Mouse (Mus musculus): ENCODE measurements around the gene Tmem168. TPM values are rescaled to one million over a fixed set of nuclear protein-coding genes. Genes with fewer than 3 reads are reported as not detected.
A peak's percentile ranks its signal among the peaks of the same experiment; 100 is the strongest.

Tmem168 gene
- polyA plus RNA-seq, 1 experiment from 2014 or later, result 18.6 TPM

GRCm38 (mm10) chr6:13586560-13586959 is 21.3 kb downstream of the Tmem168 start:
- in situ Hi-C loops (cut with MboI; ENCODE audit: low pct_unique_long_range_greater_than_20kb), result loop anchor here (25.0 kb wide), 1 partner anchor 626 kb away; no protein-coding TSS in a partner anchor
- ATAC-seq, result no peak

GRCm38 (mm10) chr6:13586154-13586553 is 21.7 kb downstream of the Tmem168 start:
- in situ Hi-C loops (cut with MboI; ENCODE audit: low pct_unique_long_range_greater_than_20kb), result loop anchor here (25.0 kb wide), 1 partner anchor 626 kb away; no protein-coding TSS in a partner anchor
- no peak for TF ChIP-seq CTCF (IDR thresholded peaks at IDR 0.05)
- ChIA-PET POLR2A (no interaction called here), CTCF (no interaction called here)
- ATAC-seq, result no peak
- no peak for DNase-seq (ENCODE audit: low read depth, low spot score)
- no peaks in the 10 kb centered on the region for H3K27me3 ChIP-seq

More at GRCm38 (mm10) chr6:13586560-13586959, 21.3 kb downstream of the Tmem168 start:
- DNase-seq (ENCODE audit: low read depth, low spot score), result no peak
- ChIA-PET CTCF (interaction anchor here (1.6 kb wide), 1 partner anchor 11 kb away, joined by 5 read pairs; no protein-coding TSS in a partner anchor), POLR2A (no interaction called here)
- H3K27me3 ChIP-seq, result no peaks in the 10 kb centered on the region
- no peak for TF ChIP-seq CTCF (IDR thresholded peaks at IDR 0.05)

DNA sequence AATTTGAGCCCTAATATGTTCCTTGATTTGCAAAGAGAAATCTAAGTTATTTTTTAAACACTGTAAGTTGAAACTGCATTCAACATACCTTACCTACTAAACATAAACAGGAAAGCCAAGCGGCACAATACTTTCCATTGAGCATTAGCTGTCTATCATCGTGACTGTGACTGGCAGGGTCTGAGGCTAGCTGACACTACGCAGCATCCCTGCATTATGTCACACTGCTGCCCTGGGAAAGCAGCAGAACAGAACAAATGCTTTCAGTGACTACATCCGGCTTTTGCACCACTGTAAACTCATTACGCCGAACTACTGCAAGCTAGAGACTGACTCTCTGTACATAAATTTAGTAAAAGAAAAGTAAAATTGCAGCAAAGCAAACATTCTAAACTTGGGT is 23.1 kb downstream of the Tmem168 start:
- TF ChIP-seq CTCF (IDR thresholded peaks at IDR 0.05), result no peak
- no peak for DNase-seq (ENCODE audit: low read depth, low spot score)
- in situ Hi-C loops (cut with MboI; ENCODE audit: low pct_unique_long_range_greater_than_20kb), result loop anchor here (25.0 kb wide), 1 partner anchor 628 kb away; no protein-coding TSS in a partner anchor
- CTCF ChIA-PET, result no interaction called here
- no peak for ATAC-seq
- POLR2A ChIA-PET, result no interaction called here
- H3K27me3 ChIP-seq, result no peaks in the 10 kb centered on the region

DNA sequence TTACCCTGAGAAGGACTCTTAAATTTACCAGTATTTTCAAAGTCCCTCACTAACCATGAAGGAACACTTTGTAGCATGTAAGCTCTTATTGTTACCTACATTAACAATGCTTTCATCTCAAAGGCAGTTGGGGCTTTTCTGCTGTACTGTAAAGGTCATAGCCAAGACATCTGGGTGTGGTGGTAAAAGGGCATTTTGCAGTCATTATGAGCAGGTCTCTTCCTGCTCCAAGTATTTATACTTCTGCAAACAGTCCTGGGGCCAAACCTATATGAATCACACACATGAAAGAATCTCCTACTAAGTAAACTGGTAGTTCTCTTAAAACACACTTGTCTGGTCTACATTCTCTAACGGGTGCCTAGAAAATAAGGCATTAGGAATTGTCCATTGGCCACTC is 25.8 kb downstream of the Tmem168 start:
- POLR2A ChIA-PET, result no interaction called here

GRCm38 (mm10) chr6:13565734-13566133 is 42.2 kb downstream of the Tmem168 start:
- TF ChIP-seq CTCF (IDR thresholded peaks at IDR 0.05), result peak; percentile 40
- no peak for DNase-seq (ENCODE audit: low read depth, low spot score)
- in situ Hi-C loops (cut with MboI; ENCODE audit: low pct_unique_long_range_greater_than_20kb), result loop anchor here (25.0 kb wide), 1 partner anchor 947 kb away; no protein-coding TSS in a partner anchor
- CTCF ChIA-PET, result interaction anchor here (1.0 kb wide), 1 partner anchor 98 kb away, joined by 3 read pairs; no protein-coding TSS in a partner anchor
- no peak for ATAC-seq
- POLR2A ChIA-PET, result interaction anchor here (1.4 kb wide), 1 partner anchor 11 kb away, joined by 3 read pairs; no protein-coding TSS in a partner anchor
- peaks cover 4% of the 10 kb centered on the region for H3K27me3 ChIP-seq

More for the DNA sequence above, 25.8 kb downstream of the Tmem168 start:
- in situ Hi-C loops (cut with MboI; ENCODE audit: low pct_unique_long_range_greater_than_20kb), result loop anchor here (25.0 kb wide), 1 partner anchor 630 kb away; no protein-coding TSS in a partner anchor
- TF ChIP-seq CTCF (IDR thresholded peaks at IDR 0.05), result no peak
- no peak for DNase-seq (ENCODE audit: low read depth, low spot score)
- no peak for ATAC-seq
- H3K27me3 ChIP-seq, result no peaks in the 10 kb centered on the region
- CTCF ChIA-PET, result no interaction called here

GRCm38 (mm10) chr6:13555266-13555665 is 52.6 kb downstream of the Tmem168 start:
- H3K27me3 ChIP-seq, result peaks cover 2% of the 10 kb centered on the region
- ChIA-PET POLR2A (interaction anchor here (1.5 kb wide), 1 partner anchor 10 kb away, joined by 3 read pairs; no protein-coding TSS in a partner anchor), CTCF (no interaction called here)
- no peak for TF ChIP-seq CTCF (IDR thresholded peaks at IDR 0.05)
- in situ Hi-C loops (cut with MboI; ENCODE audit: low pct_unique_long_range_greater_than_20kb), result loop anchor here (25.0 kb wide), 1 partner anchor 957 kb away; no protein-coding TSS in a partner anchor
- DNase-seq (ENCODE audit: low read depth, low spot score) (no peak), ATAC-seq (peak; percentile 31)

DNA sequence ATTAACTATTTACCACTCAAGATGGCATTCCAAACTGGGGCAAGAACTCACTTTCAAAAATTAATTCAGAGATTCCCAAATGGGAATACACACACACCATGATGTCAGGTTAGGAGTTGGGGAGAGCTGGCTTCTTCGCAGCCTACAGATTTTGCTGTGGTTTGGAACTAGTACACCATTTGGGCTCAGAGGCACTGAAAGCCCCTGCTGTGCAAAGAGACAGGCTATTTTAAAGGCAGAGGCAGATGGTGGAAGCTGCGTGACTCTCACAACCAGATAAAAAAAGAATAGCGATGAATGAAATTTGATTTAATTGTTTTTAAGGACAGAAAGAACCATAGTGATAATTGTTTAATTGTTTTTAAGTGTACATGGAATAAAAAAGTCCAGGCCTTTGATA is 66.1 kb downstream of the Tmem168 start:
- no peaks in the 10 kb centered on the region for H3K27me3 ChIP-seq

DNA sequence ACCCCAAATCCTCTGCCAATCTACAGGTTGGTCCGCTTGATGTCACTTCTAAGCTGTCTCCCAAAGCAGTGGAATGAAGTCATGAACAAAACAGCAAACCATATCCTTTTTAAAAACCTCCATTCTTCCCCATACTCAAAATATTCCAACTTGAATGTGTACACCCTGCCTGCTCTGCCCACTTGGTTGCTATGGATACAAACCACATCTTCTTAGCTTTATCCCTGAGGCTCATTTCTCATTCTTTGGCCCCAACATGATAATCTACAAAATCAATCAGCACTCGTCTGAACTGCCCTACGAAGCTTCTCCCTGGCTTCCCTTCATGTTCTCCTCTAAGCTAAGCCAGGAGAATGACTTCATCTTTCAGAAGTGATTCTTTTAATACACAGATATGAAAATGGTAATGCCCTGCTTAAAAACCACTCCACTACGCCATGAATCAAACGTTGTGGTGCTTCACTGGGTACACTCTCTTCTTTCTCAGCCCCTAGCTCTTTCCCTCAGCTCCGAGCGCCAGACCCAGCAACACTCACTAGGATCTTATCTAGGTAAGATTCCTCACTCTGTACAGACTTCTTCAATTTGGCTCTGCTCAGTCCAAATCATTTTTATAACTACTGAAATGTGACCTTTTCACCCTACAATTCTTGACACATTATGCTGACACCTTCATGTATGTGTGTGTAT is 70.5 kb downstream of the Tmem168 start:
- no peak for DNase-seq (ENCODE audit: low read depth, low spot score)
- ChIA-PET POLR2A (no interaction called here), CTCF (interaction anchor here (1.4 kb wide), 1 partner anchor 13 kb away, joined by 4 read pairs; no protein-coding TSS in a partner anchor)
- no peak for TF ChIP-seq CTCF (IDR thresholded peaks at IDR 0.05)
- in situ Hi-C loops (cut with MboI; ENCODE audit: low pct_unique_long_range_greater_than_20kb), result no loop called here
- peaks cover 6% of the 10 kb centered on the region for H3K27me3 ChIP-seq
- ATAC-seq, result no peak

More for the DNA sequence above, 66.1 kb downstream of the Tmem168 start:
- TF ChIP-seq CTCF (IDR thresholded peaks at IDR 0.05), result no peak
- no peak for DNase-seq (ENCODE audit: low read depth, low spot score)
- no peak for ATAC-seq
- CTCF ChIA-PET, result no interaction called here
- in situ Hi-C loops (cut with MboI; ENCODE audit: low pct_unique_long_range_greater_than_20kb), result no loop called here
- POLR2A ChIA-PET, result no interaction called here

Other genes starting within 250 kb of the Tmem168 start
- 13.7 TPM for gene Bmt2, start 69.9 kb upstream of the Tmem168 start, polyA plus RNA-seq (2021)
- gene Gpr85, start 231.8 kb upstream of the Tmem168 start, polyA plus RNA-seq (2021), result 0.10 TPM

All from Patski (cell line).